Mouse (Mus musculus): ENCODE data around the gene Zbtb5.
"Not testable (repeated sequence)": the region's sequence is repeated elsewhere in the genome, so short reads cannot be mapped to it uniquely, and the experiment has no call there.

Gene Zbtb5

DNA sequence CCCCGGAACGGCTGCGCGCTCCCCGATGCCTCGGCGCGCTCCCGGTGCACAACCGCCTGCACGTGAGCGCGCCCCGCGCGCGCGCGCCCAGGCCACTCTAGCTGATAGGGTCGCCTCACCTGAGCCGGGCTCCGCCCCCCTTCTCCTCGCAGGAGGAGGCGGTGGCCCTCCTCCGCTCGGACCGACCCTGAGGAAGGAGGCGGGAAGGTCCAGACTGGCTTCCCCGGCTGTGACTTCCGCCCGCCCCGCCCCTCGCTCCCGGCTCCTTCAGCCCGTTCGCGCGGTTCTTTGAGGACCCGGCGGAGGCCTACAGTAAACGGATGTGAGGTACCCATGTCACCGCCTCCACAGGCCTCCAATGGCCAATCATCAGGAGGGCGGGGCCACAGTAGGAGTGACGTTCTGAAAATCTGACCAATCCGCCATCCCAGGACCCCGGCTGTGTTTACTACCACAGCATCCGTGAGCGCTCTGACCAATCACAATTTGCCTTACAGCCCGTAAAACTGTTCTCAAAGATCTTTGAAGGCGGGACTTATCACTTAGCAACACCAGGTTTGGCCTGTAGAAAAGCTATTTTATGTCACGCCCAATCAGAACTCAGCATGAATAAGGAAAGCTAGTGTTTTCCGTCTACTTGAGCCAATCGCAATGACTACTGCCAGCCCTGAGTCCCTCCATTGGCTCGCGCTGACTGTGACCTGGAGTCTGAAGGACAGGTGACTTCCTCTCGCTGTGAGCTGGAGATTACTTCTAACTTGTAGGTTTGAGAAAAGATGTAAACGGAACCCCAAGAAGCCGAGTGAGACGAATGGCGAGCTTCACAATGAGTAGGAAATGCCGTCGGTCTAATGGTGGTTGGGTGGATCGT lies at the start of gene Zbtb5:
TSS of gene Zbtb5 (minus strand) at position 308 of the 871 bp plus-strand sequence.
- in situ Hi-C loops (cut with MboI; ENCODE audit: low sequenced_read_pairs): loop anchor here (25.0 kb wide), 1 partner anchor 275 kb away; the partner anchor contains the start of gene Trmt10b

DNA sequence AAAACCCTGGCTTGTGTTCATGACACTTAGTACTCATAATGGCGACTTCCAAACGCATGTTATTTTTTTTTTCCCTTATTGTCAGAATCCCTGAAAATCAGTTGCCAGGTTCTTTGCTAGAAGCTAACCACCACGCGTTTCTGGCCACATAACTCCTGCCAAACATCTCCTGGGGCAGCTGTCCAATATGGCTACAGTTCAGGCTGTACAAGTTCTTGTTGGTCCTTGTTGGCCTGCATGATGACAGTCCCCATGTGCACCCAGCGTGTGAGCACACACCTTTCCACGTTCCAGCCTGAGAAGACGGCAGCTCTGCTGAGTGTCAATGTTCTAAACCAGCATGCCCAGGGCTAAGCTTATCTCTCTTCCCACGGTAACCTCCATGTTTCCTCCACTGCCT lies 43.2 kb upstream of the Zbtb5 start:
- in situ Hi-C loops (cut with MboI; ENCODE audit: low sequenced_read_pairs): no loop called here

DNA sequence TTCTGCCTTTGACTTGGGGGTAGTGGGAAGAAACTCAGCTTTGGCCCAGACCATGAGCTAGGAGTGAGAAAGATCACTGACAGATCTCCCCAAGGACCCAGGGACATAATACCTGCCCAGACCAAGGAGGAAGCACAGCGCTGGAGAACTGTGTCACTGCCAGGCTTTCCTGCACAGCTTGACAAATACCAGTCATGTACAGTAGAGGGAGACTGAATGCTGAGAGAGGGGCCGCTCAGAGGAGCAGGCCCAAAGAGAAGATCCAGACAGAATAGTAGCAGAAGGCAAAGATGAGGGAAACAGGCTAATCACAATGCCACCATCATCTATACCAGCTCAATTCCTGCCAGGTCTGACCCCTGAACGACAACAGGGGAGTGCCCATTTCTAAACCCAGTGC lies 42.6 kb upstream of the Zbtb5 start:
- in situ Hi-C loops (cut with MboI; ENCODE audit: low sequenced_read_pairs): no loop called here

DNA sequence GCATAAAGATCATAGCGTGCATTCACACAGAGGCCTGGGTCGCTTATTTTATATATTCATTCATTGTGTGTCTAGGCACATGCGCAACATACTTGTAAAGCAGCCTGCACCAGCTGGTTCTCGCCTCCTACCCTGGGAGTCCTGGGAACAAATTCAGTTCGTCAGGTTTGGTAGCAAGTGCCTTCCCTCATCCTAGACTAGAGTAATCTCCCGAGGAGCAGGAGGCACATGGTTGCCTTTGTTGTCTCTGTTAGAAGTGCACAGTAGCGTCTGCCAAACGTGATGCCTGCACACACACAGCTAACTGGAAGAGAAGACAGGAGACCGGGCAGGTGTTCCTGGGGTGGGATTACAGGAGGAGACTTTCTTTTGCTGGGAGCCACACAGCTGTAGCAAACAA lies 35.7 kb upstream of the Zbtb5 start:
- in situ Hi-C loops (cut with MboI; ENCODE audit: low sequenced_read_pairs): no loop called here

DNA sequence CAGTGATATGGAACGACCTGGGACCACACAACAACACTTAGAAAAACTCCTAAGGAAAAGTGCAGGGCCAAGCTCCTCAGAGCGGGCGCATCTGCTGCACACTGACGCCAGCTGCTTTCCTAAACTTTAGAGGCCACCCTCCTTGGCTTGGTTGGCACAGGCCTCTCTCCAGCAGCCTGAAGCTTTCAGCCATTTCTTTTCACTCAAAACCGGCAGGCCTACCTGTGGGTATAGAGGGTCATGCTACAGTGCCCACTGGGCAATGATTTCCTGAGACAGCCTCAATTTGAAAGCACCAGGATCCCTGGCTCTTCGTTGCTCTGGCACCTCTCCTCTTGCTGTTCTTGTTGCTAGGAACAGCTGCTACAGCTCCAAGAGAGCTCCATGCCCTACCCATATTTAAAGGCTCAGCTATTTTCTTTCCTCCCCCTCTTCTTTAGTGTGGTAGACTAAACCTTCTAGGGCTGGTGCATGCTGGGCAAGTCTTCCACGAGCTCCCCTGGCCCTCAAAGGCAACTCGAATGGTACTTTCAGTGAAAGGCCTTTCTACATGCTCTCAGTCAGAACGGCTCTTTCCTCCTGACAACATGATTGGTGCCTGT lies 35.2 kb upstream of the Zbtb5 start:
- in situ Hi-C loops (cut with MboI; ENCODE audit: low sequenced_read_pairs): no loop called here

DNA sequence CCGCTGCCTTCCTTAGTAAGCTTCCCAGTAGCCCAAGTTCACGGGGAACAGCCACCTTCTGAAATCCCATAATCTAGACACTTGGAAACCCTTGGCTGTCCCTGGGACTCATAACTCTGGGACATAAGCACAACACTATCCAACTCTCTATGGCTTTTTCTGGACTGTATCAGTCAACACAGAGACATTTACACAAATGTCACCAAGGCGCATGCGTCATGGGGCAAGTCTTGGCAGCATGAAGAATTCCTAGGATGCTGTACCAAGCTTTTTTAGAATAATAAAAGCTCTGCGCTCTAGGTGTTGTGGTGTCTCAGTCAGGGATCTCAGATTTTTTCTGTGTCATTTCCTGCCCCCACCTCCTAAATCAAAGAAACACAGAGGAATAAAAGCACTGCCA lies 34.5 kb upstream of the Zbtb5 start:
- in situ Hi-C loops (cut with MboI; ENCODE audit: low sequenced_read_pairs): no loop called here

DNA sequence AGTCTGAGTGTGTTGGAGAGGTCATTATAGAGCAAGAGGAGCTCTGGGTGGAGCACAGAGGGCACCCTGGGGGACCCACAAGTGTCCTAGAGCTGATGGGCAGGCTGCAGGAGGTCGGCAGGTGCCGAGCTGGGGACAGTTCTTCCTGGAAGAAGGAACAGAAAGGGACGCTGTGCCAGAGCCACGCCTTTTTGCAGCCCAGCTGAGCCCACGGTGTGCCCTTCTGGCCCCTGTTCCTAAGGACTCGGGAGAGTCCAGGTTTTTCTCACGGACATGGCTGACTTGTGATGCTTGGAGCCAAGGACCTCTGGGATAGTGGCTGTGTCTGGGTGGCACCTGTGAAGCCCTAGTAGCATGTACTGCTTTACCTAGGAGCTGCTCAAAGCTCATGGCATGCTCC lies 28.6 kb upstream of the Zbtb5 start:
- in situ Hi-C loops (cut with MboI; ENCODE audit: low sequenced_read_pairs): no loop called here

DNA sequence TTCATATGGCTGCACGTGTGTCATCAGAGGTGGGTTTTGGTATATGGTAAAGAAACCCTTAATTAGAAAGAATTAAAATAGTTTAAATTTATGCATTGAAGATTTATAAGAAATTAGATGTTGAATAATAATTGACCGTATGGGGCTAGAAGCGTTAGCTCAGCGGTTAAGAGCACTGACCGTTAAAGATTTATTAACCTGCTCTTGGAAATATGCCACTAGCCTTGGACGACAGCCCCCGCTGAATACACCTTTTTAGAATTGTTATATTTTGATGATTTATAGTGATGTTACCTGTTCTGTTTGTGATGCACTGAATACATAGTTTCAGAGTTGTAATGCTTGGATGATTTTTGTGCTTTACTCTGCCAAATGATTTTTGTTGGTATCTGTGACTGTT lies 27.3 kb upstream of the Zbtb5 start:
- in situ Hi-C loops (cut with MboI; ENCODE audit: low sequenced_read_pairs): not testable (repeated sequence)

DNA sequence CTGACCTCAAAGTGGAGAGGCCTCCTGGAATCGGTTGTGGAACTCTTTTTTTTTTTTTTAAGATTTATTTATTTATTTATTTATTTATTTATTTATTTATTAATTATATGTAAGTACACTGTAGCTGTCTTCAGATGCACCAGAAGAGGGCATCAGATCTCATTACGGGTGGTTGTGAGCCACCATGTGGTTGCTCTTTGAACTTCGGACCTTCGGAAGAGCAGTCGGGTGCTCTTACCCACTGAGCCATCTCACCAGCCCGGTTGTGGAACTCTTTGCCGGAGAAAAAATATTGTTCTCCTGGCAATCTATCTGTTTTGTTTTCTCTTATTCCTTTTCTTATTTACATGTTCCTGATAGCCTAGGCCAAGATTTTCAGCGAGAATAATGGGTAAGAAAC lies 26.7 kb upstream of the Zbtb5 start:
- in situ Hi-C loops (cut with MboI; ENCODE audit: low sequenced_read_pairs): not testable (repeated sequence)

DNA sequence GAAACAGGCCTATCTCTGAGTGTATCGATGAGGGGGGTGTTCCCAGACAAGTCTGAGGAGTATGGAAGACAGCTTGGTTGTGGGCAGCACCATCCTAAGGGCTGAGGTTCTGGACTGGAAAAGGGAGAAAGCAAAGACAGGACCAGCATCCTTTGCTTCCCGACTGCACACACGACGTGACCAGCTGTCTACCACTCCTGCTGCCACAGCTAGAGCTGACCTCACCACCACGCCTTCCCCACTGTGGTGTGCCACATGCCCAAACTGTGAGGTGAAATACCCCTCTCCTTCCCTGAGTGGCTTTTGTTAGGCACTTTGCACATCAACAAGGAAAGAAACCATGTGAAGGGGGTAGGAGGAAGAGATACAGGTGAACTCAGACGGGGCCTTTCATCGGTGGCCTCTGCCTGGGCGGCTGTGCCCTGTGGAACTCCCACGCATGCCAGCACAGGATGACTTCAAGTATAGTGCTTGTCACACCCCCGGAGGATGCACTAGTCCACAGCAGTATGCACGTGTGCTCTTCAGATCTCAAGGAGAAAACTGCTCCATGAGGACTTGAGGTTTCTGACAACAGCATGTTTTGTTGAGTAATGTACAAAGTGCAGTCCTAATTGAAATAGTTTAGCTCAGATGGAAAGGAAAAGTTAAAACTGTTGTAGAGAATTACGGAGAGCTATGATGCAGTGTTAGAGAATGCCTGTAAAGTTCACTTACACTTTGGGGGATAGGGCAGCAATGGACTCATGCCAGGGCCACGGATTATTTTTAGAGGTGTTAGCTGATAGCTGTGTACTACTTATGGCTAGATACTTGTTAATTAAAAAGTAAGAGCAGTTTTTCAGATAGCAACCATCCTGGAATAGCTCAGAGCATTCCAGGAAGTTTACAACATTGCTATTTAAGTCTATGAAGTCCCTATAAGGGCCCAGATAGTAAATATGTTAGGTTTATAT lies 25.5 kb upstream of the Zbtb5 start:
- in situ Hi-C loops (cut with MboI; ENCODE audit: low sequenced_read_pairs): no loop called here

DNA sequence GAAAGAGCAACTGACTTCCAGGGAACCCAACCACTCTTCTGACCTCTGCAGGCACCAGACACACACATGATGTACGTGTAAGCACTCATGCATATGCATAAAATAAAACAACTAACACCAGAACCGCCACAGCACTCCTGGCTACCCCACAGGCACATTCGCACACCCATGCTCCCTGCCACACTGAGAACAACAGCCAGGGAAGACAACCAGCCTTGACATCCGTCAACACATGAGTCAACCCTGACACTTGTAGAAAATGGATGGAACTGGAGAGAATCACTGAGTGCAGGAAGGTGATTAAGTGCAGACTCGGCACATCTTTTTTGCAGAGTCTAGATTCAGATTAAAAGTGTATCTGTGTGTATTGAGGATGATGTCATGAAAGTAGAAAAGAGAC lies 24.4 kb upstream of the Zbtb5 start:
- in situ Hi-C loops (cut with MboI; ENCODE audit: low sequenced_read_pairs): no loop called here

DNA sequence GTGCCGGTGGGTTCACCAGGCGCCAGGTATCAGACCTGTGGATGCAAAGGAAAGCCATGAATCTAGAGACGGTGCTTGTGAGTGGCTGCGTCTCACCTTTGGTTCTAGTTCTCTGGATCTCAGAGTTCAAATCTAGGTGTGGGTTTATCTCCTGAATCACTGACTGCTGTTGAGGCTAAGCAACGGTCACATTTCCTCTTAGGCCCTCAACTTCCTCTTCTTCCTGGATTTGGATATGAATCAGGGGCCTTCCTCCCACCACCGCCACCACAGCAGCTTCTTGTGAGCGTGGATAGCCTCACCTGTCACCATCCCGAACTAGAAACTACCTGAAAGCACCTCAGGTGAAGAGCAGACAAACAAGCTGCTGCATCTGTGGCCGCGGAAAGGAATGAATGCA lies 23.8 kb upstream of the Zbtb5 start:
- in situ Hi-C loops (cut with MboI; ENCODE audit: low sequenced_read_pairs): no loop called here

DNA sequence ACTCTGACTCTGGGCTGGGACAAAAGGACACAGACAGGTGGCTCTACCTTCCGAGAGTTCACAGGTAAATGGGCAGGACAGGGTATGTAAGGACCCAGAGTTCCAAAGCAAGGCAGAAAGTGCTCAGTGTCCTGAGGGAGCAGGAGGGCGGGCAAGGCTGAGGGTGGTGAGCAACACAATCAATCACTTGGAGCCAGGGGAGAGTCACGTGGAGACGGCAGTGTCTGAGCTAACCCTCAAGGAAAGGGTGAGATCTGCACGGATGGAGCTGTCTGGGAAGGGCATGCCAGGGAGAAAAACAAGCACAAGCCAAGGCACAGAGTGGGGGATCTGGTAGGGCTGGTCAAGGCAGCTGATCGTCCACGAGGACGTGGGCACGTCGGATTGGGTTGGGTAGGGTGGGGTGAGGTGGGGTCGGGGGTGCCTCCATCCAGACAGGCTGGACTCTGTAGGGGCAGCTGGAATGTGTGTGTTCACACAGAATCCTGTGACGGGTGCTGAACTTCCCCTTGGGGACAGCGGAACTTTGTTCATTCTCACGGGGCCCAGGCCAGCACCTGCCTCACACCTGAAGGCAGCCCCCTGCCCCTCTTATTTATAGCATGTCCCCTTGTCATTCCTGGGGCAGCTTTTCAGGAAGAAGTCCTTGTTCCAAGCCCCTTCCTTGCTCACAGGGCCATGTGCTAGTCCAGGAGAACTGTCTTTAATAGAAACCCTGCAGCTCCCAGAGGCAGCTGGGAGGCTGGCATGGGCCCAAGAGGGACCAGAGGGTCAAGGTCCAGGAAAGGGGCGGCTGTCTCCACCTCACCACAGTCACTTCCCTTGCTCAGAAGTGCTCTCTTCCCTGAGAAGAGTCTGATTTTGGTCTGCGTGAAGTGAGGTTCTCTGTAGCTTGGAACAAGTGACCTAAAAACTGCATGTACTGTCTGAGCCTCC lies 22.7 kb upstream of the Zbtb5 start:
- in situ Hi-C loops (cut with MboI; ENCODE audit: low sequenced_read_pairs): no loop called here

DNA sequence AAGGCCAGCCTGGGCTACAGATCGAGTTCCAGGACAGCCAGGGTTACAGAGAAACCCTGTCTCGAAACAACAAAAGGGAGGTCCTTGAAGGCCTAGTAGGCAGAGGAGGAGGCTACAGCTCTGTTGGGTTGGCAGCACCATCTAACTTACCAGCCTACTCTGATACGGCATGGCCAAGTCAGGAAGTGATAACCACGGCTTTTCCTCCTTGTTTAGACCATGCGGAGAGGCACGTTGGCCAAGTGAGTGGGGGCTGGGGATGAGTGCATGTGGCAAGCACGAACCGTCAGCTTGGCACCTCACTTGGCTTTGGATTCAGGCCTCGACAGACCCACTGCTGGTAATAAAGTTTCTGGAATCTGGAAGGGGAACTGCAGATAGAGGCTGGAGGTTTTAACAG lies 20.4 kb upstream of the Zbtb5 start:
- in situ Hi-C loops (cut with MboI; ENCODE audit: low sequenced_read_pairs): no loop called here

DNA sequence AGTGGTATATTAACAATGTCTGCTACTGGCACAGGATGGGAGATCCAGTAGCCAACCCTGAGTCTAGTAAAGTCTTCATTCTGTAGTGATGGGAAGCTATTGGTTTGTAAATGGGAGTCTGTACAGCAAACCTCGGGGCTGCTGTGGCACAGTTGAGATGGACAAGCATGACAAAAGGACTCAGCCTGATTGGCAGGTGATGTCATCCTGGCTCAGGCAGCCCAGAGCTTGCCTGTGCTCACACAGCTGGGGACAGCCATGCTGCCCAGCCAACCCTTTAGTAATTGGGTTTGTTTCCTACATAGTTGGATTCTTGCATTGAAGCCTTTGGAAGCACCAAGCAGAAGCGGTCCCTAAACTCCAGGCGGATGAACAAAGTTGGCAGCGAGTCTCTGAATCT lies 14.2 kb upstream of the Zbtb5 start:
- in situ Hi-C loops (cut with MboI; ENCODE audit: low sequenced_read_pairs): no loop called here

DNA sequence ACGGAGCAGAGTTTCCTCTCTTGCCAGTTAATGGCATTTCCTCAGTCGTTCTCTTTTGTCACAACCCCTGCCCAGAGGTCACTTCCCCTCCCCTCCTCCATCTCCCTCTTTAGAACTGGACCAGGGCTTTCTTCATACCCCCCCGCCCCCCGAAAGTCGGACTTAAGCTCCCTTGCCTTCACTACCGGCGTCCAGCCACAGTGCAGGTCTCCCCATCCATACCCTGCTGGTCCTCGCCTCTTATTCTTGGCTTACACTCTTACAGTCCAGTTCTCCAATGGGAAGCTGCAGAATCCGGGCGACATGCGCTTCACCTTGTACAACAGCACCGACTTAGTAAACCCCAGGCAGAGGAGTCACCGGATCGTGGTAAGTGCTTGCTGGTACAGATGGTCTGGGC lies 6.8 kb upstream of the Zbtb5 start:
- in situ Hi-C loops (cut with MboI; ENCODE audit: low sequenced_read_pairs): loop anchor here (25.0 kb wide), 1 partner anchor 268 kb away; the partner anchor contains the start of gene Trmt10b

DNA sequence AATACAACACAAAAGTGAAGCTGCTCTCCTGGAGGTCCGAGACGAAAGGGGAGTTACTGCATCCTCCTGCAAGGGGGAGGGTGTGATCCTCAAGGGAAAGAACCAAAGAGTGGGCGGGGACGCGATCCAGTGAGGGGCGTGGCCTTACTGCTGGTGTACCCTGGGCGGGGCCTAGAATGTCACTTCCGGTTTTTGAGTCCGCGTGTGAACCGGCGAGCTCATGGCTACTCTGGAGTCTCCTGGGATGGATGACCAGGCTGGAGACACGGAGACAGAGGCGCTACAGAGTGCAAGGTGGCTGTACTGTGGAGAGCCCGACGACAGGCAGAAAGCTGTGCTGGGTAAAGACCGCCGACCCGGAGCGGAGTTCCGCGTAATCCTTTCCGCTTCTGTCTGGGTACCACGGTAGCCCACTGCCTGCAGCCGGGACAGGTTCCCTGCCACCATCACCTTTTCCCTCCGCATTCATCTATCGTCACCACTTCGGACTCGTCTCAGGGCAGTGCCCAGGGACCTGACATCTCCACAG lies 6.3 kb upstream of the Zbtb5 start, which contains the start of gene Polr1e:
TSS of gene Polr1e (plus strand) at position 132 of the 529 bp plus-strand sequence.
- in situ Hi-C loops (cut with MboI; ENCODE audit: low sequenced_read_pairs): loop anchor here (25.0 kb wide), 1 partner anchor 269 kb away; the partner anchor contains the start of gene Trmt10b

DNA sequence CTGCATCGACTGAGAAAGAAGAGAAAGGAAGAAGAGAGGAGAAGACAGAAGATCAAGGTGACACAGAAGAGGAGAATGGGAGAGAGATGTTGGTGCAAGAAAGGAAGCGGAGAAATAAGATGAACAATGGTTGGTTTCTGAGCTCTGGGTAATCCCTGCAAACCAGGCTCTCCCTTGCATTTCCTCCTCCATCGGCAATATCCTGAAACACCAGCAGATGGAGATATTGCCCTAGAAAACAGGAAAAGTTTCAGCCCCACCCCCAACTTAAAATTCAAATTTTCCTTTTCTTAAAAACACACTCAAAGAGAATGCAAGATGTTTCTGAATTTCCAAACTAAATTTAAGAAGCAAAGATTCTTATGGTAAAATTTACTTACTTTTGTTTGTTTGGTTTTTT lies 3.4 kb upstream of the Zbtb5 start:
- in situ Hi-C loops (cut with MboI; ENCODE audit: low sequenced_read_pairs): loop anchor here (25.0 kb wide), 1 partner anchor 272 kb away; the partner anchor contains the start of gene Trmt10b

DNA sequence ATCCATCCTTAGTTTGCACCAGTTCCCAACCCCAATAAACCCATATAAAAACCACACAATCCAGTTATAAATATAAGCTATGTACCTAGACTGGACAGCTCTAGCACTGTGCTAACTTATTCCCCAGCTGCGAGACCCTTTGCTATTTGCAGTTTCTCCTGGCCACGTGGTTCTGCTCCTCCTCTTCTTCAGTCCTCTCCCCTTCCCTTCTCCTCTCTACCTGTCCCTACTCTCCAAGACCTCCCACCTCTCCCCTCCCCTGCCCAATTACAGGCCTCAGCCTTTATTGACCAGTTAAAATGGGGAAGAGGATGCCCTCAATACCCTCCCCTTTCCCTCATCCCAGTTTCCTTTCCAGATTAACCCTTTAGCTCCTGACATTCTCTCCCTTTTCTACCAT lies 1.3 kb upstream of the Zbtb5 start:
- in situ Hi-C loops (cut with MboI; ENCODE audit: low sequenced_read_pairs): loop anchor here (25.0 kb wide), 1 partner anchor 274 kb away; the partner anchor contains the start of gene Trmt10b

Measured in CH12F3 (cell line).